Mouse (Mus musculus) CD8-positive naive resting alpha-beta T cell, adult 2 months (primary cell): Measurements from ENCODE around the gene Nedd8.

Source experiments
- DNase-seq, 2 experiments: peaks; one replicate each; pipeline ENCODE4 v3.0.0; 2022; ENCODE audit warnings: low read depth in 2 of 2, low spot score in 2 of 2

Nedd8 gene

GRCm38 (mm10) chr14:55671486-55671832 is 465 bp downstream of the Nedd8 start:
- DNase-seq: no peak

GRCm38 (mm10) chr14:55660636-55661035 is 11.3 kb downstream of the Nedd8 start:
- DNase-seq: no peak

- peak; percentile 66 to 70 for DNase-seq
Observed at GRCm38 (mm10) chr14:55659960-55660573, 11.9 kb downstream of the Nedd8 start, which contains the start of gene Mdp1. Gene Mdp1 (minus strand): TSS chr14:55660508.

GRCm38 (mm10) chr14:55658011-55658410 is 13.9 kb downstream of the Nedd8 start:
- DNase-seq: no peak

- no peak for DNase-seq
Observed at GRCm38 (mm10) chr14:55656935-55657334, 15.0 kb downstream of the Nedd8 start.

GRCm38 (mm10) chr14:55651528-55651927 is 20.4 kb downstream of the Nedd8 start:
- DNase-seq: no peak

- no peak for DNase-seq
Observed at GRCm38 (mm10) chr14:55649884-55650283, 22.0 kb downstream of the Nedd8 start, which contains the start of gene Tssk4. Gene Tssk4 (plus strand): TSS chr14:55650184.

- DNase-seq: peak; percentile 13 to 35
Observed at GRCm38 (mm10) chr14:55644261-55644888, 27.5 kb downstream of the Nedd8 start.

GRCm38 (mm10) chr14:55643060-55643907 is 28.6 kb downstream of the Nedd8 start, which contains the start of gene Tm9sf1:
Gene Tm9sf1 (minus strand): TSS chr14:55643806.
- DNase-seq: peak; percentile 71 to 76

GRCm38 (mm10) chr14:55642679-55643059 is 29.3 kb downstream of the Nedd8 start:
- no peak for DNase-seq

GRCm38 (mm10) chr14:55641291-55641690 is 30.6 kb downstream of the Nedd8 start:
- no peak for DNase-seq

GRCm38 (mm10) chr14:55640816-55641215 is 31.1 kb downstream of the Nedd8 start:
- no peak for DNase-seq

GRCm38 (mm10) chr14:55637795-55638194 is 34.1 kb downstream of the Nedd8 start, which contains the start of gene Gm49378:
Gene Gm49378 (minus strand): TSS chr14:55637895.
- DNase-seq: no peak

GRCm38 (mm10) chr14:55635523-55636007 is 36.4 kb downstream of the Nedd8 start, which contains the start of gene Ipo4:
Gene Ipo4 (minus strand): TSS chr14:55635957.
- DNase-seq: peak; percentile 76 to 82

- no peak for DNase-seq
Observed at GRCm38 (mm10) chr14:55634874-55635522, 36.9 kb downstream of the Nedd8 start.

GRCm38 (mm10) chr14:55629312-55629711 is 42.6 kb downstream of the Nedd8 start:
- DNase-seq: peak; percentile 76 to 87

GRCm38 (mm10) chr14:55628077-55628827 is 43.7 kb downstream of the Nedd8 start:
- DNase-seq: no peak

GRCm38 (mm10) chr14:55618486-55619195 is 53.3 kb downstream of the Nedd8 start:
- DNase-seq: no peak

- DNase-seq: no peak
Observed at GRCm38 (mm10) chr14:55617822-55618221, 54.1 kb downstream of the Nedd8 start, which contains the start of gene Rec8. Gene Rec8 (plus strand): TSS chr14:55618037.

GRCm38 (mm10) chr14:55616844-55617243 is 55.1 kb downstream of the Nedd8 start:
- no peak for DNase-seq
